Mouse (Mus musculus): ENCODE measurements around the gene Bhlhe23.

Bhlhe23 gene

DNA sequence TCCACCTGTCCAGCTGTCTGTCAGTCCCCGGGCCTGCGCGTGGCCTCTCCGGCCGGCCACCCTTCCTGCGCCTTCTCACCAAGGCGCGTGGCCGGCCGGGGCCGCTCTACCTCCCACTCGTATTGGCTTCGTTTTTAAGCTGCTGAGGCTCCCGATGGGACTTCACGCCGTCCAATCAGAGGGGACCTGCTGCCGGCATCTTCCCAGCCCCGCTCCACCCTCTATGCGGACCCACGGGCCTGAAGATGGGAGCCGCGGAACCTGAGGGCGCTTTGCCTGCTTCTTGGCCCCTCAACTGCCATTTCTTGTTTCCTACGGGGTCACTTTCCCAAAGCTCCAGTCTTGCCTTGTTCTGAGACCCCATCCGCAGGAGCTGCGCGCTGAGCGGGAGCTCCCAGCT lies at the start of gene Bhlhe23:
Gene Bhlhe23 (minus strand): TSS at position 108 of the 400 bp plus-strand sequence.
- no peak for DNase-seq (ENCODE audit: low spot score)

- no peak for DNase-seq (ENCODE audit: low spot score)
Observed at GRCm38 (mm10) chr2:180825147-180825941, 48.6 kb upstream of the Bhlhe23 start.

DNA sequence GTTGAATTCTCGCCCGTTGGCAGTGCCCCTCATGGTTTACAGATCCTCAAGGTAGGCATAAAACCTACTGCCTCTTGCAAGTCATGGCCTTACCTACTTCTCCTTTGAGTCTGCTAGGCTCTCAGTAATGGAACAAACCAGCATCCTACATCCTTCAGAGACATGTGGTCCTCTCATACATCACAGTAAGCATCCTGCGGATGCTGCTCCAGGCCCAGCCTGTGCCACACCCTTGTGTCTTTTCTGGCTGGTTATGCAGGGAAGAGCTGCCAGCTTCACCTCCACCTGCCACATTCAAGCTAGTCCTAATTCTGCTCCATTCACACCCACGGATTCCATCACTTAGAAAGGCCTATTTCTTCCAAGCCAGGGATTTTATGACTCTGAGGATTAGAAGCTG lies 48.0 kb upstream of the Bhlhe23 start:
- no peak for DNase-seq (ENCODE audit: low spot score)

- no peak for DNase-seq (ENCODE audit: low spot score)
Observed at GRCm38 (mm10) chr2:180824061-180824460, 47.4 kb upstream of the Bhlhe23 start.

DNA sequence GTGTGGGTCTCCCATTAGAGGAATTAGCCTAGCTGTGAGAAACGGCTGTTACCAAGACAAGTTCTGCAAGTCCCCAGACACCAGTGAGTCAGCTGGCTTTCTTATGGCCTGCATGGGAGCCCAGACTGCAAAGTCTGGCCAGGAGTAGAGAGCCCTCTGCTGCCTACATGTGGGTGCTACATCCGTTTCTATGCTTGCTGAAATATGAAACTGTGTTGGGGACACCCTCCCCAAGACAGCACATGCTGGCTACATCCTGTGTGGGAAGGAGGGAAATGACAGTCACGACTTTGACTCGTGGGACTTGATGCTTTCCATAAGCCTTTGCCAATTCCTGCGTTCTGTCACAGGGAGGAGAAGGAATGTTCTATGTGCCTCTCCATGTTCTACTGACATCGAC lies 45.8 kb upstream of the Bhlhe23 start:
- no peak for DNase-seq (ENCODE audit: low spot score)

GRCm38 (mm10) chr2:180819504-180819903 lies 42.8 kb upstream of the Bhlhe23 start:
- DNase-seq (ENCODE audit: low spot score): no peak

- no peak for DNase-seq (ENCODE audit: low spot score)
Observed at GRCm38 (mm10) chr2:180816440-180817065, 39.9 kb upstream of the Bhlhe23 start.

DNA sequence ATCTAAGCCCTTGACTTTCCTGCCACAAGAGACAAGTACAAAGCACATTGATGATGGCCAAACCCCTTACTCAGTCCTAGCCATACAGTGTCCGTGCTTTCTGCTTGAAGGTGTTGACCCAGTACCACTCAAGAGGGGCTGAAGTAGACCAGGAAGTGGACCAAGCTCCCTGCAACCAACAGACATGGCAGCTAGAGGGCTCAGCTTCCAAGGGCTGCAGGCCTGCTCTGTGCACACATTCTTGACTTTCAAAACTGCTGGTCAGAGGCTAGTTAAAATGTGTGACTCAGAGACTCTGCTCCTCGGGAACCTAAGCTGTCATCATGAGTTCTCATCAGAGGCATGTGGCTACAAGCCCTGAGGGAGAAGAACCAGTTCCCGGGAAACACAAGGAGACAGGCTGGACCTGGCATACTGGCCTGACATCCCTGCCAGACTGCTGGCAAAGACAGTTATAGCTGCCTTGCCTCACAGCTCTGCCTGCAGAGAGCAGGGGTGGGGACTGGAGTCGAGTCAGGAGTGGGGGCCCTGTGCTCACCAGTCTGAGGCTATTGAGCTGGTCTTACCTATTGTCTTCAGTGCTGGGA lies 37.4 kb upstream of the Bhlhe23 start:
- no peak for DNase-seq (ENCODE audit: low spot score)

DNA sequence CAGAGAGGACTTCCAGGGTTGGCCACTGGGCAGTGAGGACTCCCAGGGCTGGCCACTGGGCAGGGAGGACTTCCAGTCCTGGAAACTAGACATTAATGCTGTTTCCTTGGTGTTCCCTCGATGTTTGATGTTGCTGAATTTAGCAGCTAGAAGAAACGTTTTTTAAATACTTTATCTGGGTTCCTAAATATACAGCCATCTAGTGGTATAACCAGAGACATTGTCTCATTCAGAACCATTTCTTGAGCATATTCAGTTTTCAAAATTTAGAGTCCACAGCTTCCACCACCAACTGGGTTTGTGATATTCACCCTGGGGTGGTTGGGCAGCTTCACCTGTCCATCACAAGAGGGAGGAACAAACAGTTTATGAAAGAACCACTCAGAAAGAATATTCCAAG lies 34.3 kb upstream of the Bhlhe23 start:
- DNase-seq (ENCODE audit: low spot score): no peak

GRCm38 (mm10) chr2:180809510-180809909 lies 32.8 kb upstream of the Bhlhe23 start:
- no peak for DNase-seq (ENCODE audit: low spot score)

GRCm38 (mm10) chr2:180805966-180806365 lies 29.3 kb upstream of the Bhlhe23 start:
- DNase-seq (ENCODE audit: low spot score): no peak

- no peak for DNase-seq (ENCODE audit: low spot score)
Observed at GRCm38 (mm10) chr2:180796008-180796407, 19.3 kb upstream of the Bhlhe23 start.

GRCm38 (mm10) chr2:180795597-180795996 lies 18.9 kb upstream of the Bhlhe23 start:
- no peak for DNase-seq (ENCODE audit: low spot score)

DNA sequence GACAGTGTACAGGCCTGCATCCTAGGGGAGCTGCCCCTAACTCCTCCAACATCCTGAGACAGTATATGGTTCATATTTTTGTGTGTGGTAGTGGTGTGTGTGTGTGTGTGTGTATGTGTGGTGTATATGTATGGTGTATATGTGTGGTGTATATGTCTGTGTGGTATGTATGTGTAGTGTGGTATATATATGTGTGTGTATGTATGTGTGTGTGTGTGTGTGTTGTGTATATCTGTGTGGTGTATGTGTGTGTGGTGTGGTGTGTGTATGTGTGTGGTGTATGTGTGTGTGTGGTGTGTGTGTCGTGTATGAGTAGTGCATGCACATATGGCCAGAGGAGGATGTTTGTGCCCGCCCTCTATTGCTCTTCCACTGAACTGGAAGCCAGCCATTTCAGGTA lies 17.7 kb upstream of the Bhlhe23 start:
- DNase-seq (ENCODE audit: low spot score): no peak

- DNase-seq (ENCODE audit: low spot score): no peak
Observed at GRCm38 (mm10) chr2:180791674-180792073, 15.0 kb upstream of the Bhlhe23 start.

GRCm38 (mm10) chr2:180788843-180789242 lies 12.1 kb upstream of the Bhlhe23 start:
- no peak for DNase-seq (ENCODE audit: low spot score)

DNA sequence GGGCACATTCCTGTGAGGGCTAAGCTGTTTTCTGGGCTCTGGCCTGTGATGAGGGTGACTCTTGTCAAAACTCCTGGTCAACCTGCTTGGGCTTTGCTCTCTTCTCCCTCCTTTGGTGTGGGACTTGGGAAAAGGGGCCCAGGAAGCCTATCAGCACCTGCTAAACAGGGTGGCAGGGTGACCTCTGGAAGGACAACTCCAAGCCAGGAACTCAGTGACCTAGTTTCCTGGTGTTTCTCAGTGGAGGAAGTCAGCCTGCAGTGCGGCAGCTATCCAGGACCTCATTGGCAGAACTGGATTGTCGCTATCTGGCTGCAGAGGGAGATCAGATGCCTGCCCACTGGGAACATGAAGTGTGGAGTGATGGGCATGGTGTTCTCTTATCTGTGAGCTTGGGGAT lies 11.7 kb upstream of the Bhlhe23 start:
- no peak for DNase-seq (ENCODE audit: low spot score)

GRCm38 (mm10) chr2:180787566-180788232 lies 11.0 kb upstream of the Bhlhe23 start:
- DNase-seq (ENCODE audit: low spot score): no peak

DNA sequence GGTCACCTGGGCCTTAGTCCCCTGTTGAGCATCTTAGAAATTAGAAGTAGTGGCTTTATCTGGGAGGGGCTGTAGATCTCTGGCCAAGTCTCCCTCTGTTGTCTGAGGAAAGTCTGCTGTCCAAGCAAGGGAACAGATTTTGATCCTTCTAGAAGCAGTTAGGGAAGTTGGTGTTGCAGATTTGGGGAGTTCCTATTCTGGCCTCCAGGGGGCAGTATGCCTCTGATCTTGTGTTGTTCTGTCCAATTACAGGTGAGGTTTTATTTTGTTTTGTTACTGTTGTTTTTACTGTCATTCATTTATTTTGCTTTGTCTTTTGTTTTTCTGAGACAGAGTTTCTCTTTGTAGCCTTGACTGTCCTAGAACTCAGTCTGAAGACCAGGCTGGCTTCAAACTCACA lies 10.0 kb upstream of the Bhlhe23 start:
- DNase-seq (ENCODE audit: low spot score): no peak

- no peak for DNase-seq (ENCODE audit: low spot score)
Observed at GRCm38 (mm10) chr2:180780282-180780681, 3.6 kb upstream of the Bhlhe23 start.

DNA sequence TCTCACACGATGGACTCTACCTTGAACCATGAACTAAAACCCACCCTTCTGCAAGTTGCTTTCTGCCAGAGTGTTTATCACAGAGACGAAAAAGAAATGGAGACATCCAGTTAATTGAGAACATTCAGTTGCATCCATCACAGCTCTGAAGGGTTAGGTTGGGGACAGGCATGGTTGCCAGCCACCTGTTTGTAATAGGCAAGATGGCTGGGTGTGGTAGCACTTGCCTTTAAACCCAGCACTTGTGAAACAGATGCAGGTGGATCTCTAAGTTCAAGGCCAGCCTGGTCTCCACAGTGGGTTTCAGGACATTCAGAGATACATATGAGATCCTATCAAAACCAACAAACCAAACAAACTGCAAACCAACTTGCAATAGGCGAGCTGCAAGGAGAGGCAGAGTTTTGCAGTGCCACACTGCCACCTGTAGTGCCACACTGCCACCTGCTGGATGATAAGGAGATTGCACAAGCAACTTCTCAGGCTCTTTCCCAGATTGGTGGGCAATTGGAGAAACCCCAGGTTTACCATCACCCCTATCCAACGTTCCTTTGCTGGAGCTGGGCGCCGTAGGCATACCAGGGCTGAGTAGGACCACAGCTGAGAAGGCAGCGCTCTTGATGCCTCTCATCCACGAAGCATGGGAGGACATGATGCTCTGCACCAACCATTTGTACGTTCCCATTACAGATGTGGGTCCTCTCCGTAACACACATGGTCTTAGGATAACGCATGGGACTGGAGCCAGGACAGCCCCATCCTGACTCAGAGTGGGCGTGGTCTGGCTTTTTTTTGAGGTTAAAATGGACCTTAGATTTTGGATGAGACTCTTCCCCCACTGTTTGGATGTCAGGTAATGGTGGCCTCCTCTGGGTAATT lies 2.8 kb upstream of the Bhlhe23 start:
- DNase-seq (ENCODE audit: low spot score): peak; percentile 35

- DNase-seq (ENCODE audit: low spot score): no peak
Observed at GRCm38 (mm10) chr2:180775641-180776040, 1.1 kb downstream of the Bhlhe23 start.

All from testis, postnatal 14 days (tissue).